Mouse (Mus musculus): Measurements from ENCODE around the gene Slc17a2. TPM values are rescaled to one million over a fixed set of nuclear protein-coding genes. Genes with fewer than 3 reads are reported as not detected.

Slc17a2 gene
- polyA plus RNA-seq, 1 experiment from 2014 or later, result 3.4 TPM

DNA sequence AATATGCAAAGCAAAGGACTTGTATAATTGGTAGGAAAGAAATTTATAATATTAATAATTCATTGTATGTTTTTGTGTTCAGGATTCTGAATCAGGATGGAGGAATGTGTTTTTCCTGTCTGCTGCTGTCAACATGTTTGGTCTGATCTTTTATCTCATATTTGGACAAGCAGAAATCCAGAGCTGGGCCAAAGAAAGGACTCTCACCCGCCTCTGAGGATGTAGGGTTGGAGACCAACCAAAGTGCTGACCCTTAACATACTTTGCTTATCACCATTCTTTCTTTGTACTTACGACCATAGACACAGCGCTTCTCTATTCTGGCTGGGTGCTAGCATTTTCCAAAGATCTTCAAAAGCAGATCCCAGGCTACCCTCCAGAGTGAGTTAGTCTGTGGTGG is 15.4 kb downstream of the Slc17a2 start:
- H3K36me3 ChIP-seq (ENCODE audit: insufficient read depth, low read length), result no peaks in the 10 kb centered on the region
- no peak for DNase-seq (ENCODE audit: low spot score)
- H3K9me3 ChIP-seq (ENCODE audit: low read length), result no peaks in the 10 kb centered on the region
- no peak for ATAC-seq
- H3K4me1 ChIP-seq (ENCODE audit: insufficient read depth, low read depth, low read length), result no peaks in the 10 kb centered on the region
- TF ChIP-seq CTCF (IDR thresholded peaks at IDR 0.05) (no peak), EP300 (IDR thresholded peaks at IDR 0.05) (no peak)
- 41% methylated on average over 3 of the region's 3 CpGs for WGBS
- no peak overlapping the region for H3K9ac ChIP-seq (replicated peaks; ENCODE audit: low read depth)
- no peak overlapping the region for H3K27ac ChIP-seq (ENCODE audit: low read length)
- no peaks in the 10 kb centered on the region for H3K27me3 ChIP-seq (replicated peaks; ENCODE audit: insufficient read depth, low read length)
- no peak overlapping the region for H3K4me3 ChIP-seq (ENCODE audit: low read depth, low read length)
- H3K4me2 ChIP-seq (replicated peaks; ENCODE audit: low read depth, low read length), result no peak overlapping the region

DNA sequence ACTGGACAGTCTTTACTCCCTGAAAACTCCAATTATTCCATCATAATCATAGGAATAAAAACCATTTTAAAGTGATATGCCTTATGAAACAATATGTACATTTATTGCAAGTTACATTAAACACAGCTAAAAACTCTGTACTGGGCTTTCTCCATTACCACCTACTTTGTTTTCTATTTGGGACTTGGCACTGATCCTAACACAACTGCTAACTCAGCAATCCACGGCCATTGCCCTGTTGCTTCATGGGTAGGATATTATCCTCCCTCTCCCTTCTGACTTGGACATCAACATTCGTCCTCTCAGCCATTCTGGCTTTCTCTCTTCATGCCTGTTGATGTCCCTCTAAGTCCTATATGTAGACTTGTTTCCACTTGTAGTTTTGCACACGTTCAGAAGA is 19.8 kb downstream of the Slc17a2 start:
- Histone ChIP-seq H3K4me2 (replicated peaks; ENCODE audit: low read depth, low read length) (no peak overlapping the region), H3K36me3 (ENCODE audit: insufficient read depth, low read length) (no peaks in the 10 kb centered on the region), H3K27me3 (replicated peaks; ENCODE audit: insufficient read depth, low read length) (no peaks in the 10 kb centered on the region), H3K4me1 (ENCODE audit: insufficient read depth, low read depth, low read length) (no peaks in the 10 kb centered on the region), H3K9me3 (ENCODE audit: low read length) (no peaks in the 10 kb centered on the region), H3K9ac (replicated peaks; ENCODE audit: low read depth) (no peak overlapping the region), H3K27ac (ENCODE audit: low read length) (no peak overlapping the region), H3K4me3 (ENCODE audit: low read depth, low read length) (no peak overlapping the region)
- no peak for ATAC-seq
- TF ChIP-seq CTCF (IDR thresholded peaks at IDR 0.05), result no peak
- TF ChIP-seq EP300 (IDR thresholded peaks at IDR 0.05), result no peak
- peak; percentile 6 for DNase-seq (ENCODE audit: low spot score)
- 53% methylated on average over 3 of the region's 3 CpGs for WGBS

DNA sequence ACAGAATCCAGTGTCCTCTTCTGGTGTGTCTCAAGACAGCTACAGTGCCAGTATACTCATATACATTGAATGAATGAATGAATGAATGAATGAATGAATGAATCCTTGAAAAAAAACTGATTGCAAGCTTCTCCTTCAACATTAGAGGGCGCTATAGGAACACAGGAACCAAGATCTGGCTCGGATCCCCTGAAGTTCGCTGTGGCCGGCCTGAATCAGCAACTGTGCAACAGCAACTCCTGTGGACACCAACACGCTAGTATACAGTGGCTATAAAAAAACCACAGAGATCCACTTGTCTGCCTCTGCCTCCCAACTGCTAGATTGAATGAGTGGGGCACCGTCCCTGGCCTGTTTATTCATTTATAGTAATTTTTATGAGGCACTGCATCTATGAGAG is 26.3 kb downstream of the Slc17a2 start:
- Histone ChIP-seq H3K4me2 (replicated peaks; ENCODE audit: low read depth, low read length) (no peak overlapping the region), H3K9me3 (ENCODE audit: low read length) (no peaks in the 10 kb centered on the region), H3K4me1 (ENCODE audit: insufficient read depth, low read depth, low read length) (no peaks in the 10 kb centered on the region), H3K4me3 (ENCODE audit: low read depth, low read length) (no peak overlapping the region), H3K36me3 (ENCODE audit: insufficient read depth, low read length) (no peaks in the 10 kb centered on the region), H3K27me3 (replicated peaks; ENCODE audit: insufficient read depth, low read length) (no peaks in the 10 kb centered on the region), H3K9ac (replicated peaks; ENCODE audit: low read depth) (no peak overlapping the region), H3K27ac (ENCODE audit: low read length) (no peak overlapping the region)
- TF ChIP-seq EP300 (IDR thresholded peaks at IDR 0.05) (no peak), CTCF (IDR thresholded peaks at IDR 0.05) (peak; percentile 77)
- 12% methylated on average over 6 of the region's 6 CpGs for WGBS
- peak; percentile 75 for DNase-seq (ENCODE audit: low spot score)
- no peak for ATAC-seq

DNA sequence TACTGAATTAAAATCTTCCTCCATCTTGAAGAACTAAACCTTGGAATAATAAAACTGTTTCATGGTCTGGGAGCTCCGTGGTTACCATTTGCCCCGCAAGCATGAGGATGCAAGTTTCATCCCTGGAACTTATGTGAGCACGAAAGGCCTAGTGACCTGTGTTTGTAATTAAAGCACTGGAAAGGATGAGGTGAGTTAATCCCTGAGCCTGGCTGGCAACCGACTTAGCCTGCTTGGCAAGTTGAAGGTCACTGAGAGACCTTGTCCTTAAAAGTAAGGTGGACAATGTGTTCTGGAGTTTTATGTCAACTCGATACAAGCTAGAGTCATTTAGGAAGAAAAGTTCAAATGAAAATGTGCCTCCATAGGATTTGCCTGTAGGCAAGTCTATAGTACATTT is 28.0 kb downstream of the Slc17a2 start:
- no peak for DNase-seq (ENCODE audit: low spot score)

DNA sequence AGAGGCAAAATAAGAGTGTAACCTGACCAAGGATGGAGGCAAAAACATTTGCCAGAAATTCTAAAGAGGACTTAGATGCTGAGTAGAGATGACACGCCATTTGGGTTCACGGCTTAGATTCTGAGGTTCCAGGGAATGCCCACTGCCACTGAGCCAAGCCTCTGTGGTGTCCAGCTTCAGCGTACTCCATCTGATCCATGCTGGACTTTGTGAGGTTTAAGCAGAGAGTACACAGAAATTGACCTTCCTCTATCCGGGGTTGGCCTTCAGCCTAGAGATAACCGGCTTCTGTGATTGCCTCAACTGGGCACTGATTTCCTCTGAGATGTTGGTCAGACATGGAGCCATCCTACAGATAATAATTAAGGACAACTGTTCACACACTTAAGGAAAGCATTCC is 29.8 kb downstream of the Slc17a2 start:
- H3K9me3 ChIP-seq (ENCODE audit: low read length), result no peaks in the 10 kb centered on the region
- H3K27me3 ChIP-seq (replicated peaks; ENCODE audit: insufficient read depth, low read length), result no peaks in the 10 kb centered on the region
- H3K36me3 ChIP-seq (ENCODE audit: insufficient read depth, low read length), result no peaks in the 10 kb centered on the region
- no peak for TF ChIP-seq CTCF (IDR thresholded peaks at IDR 0.05)
- TF ChIP-seq EP300 (IDR thresholded peaks at IDR 0.05), result no peak
- no peak overlapping the region for H3K27ac ChIP-seq (ENCODE audit: low read length)
- DNase-seq (ENCODE audit: low spot score) (no peak), ATAC-seq (no peak)
- no peaks in the 10 kb centered on the region for H3K4me1 ChIP-seq (ENCODE audit: insufficient read depth, low read depth, low read length)
- H3K4me3 ChIP-seq (ENCODE audit: low read depth, low read length), result no peak overlapping the region
- H3K4me2 ChIP-seq (replicated peaks; ENCODE audit: low read depth, low read length), result no peak overlapping the region
- WGBS, result 87% methylated on average over 5 of the region's 5 CpGs
- H3K9ac ChIP-seq (replicated peaks; ENCODE audit: low read depth), result no peak overlapping the region

More for the DNA sequence above, 28.0 kb downstream of the Slc17a2 start:
- TF ChIP-seq CTCF (IDR thresholded peaks at IDR 0.05), result no peak
- no peak for TF ChIP-seq EP300 (IDR thresholded peaks at IDR 0.05)
- no peak for ATAC-seq
- H3K9me3 ChIP-seq (ENCODE audit: low read length), result no peaks in the 10 kb centered on the region
- H3K4me3 ChIP-seq (ENCODE audit: low read depth, low read length), result no peak overlapping the region
- H3K4me1 ChIP-seq (ENCODE audit: insufficient read depth, low read depth, low read length), result no peaks in the 10 kb centered on the region
- no peak overlapping the region for H3K9ac ChIP-seq (replicated peaks; ENCODE audit: low read depth)
- no peaks in the 10 kb centered on the region for H3K36me3 ChIP-seq (ENCODE audit: insufficient read depth, low read length)
- no peaks in the 10 kb centered on the region for H3K27me3 ChIP-seq (replicated peaks; ENCODE audit: insufficient read depth, low read length)
- no peak overlapping the region for H3K4me2 ChIP-seq (replicated peaks; ENCODE audit: low read depth, low read length)
- no peak overlapping the region for H3K27ac ChIP-seq (ENCODE audit: low read length)
- WGBS, result 91% methylated on average over 5 of the region's 5 CpGs

DNA sequence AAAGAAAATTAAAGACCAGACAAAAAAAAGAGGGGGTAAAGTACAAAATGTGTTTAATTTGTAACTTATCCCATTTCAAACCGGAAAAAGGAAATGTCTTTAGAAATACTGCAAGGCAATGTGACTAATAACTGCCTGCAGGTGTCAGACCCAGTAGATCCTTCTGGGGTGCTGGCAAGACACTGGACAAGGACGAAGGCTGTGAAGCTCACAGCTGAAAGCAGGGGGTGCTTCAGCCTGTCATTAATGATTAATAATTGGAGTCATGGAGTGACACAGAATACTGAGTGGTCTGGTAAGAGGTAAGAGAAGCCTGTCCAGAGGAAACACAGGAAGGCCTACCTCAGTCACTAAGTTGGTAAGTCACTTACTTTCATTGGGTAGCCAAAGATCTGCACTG is 32.5 kb downstream of the Slc17a2 start, which contains the start of gene Slc17a3:
TSS of gene Slc17a3 (plus strand) at position 127 of the 400 bp plus-strand sequence.
- TF ChIP-seq EP300 (IDR thresholded peaks at IDR 0.05), result no peak
- no peak for TF ChIP-seq CTCF (IDR thresholded peaks at IDR 0.05)
- Histone ChIP-seq H3K4me2 (replicated peaks; ENCODE audit: low read depth, low read length) (no peak within 1 kb of the TSS), H3K4me1 (ENCODE audit: insufficient read depth, low read depth, low read length) (no peaks in the 10 kb centered on the region), H3K4me3 (ENCODE audit: low read depth, low read length) (no peak within 1 kb of the TSS), H3K9me3 (ENCODE audit: low read length) (no peaks in the 10 kb centered on the region), H3K36me3 (ENCODE audit: insufficient read depth, low read length) (no peaks in the 10 kb centered on the region), H3K27ac (ENCODE audit: low read length) (no peak within 1 kb of the TSS), H3K27me3 (replicated peaks; ENCODE audit: insufficient read depth, low read length) (no peaks in the 10 kb centered on the region), H3K9ac (replicated peaks; ENCODE audit: low read depth) (no peak within 1 kb of the TSS)
- WGBS, result 62% methylated on average over 2 of the region's 2 CpGs
- ATAC-seq, result no peak
- DNase-seq (ENCODE audit: low spot score), result no peak

DNA sequence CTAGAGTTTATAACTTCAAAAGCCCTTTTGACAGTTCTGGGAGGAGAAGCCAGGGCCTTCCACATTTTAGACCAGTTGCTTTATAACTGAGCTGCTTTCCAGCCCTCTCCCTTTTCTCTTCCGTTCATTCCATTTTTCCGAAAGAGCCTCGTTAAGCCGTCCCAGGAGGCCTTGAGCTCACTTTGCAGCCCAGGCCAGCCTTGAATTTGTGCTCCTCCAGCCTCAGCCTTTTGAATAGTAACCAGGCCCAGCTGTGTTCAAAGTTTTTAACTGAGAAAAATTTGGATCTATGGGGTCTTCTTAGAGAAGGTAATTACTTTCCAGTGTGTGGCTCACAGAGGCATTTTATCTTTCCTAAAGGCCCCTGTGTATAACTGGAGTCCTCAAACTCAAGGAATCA is 39.1 kb downstream of the Slc17a2 start:
- no peak overlapping the region for H3K4me3 ChIP-seq (ENCODE audit: low read depth, low read length)
- no peak for TF ChIP-seq CTCF (IDR thresholded peaks at IDR 0.05)
- no peak for TF ChIP-seq EP300 (IDR thresholded peaks at IDR 0.05)
- ATAC-seq, result no peak
- no peaks in the 10 kb centered on the region for H3K36me3 ChIP-seq (ENCODE audit: insufficient read depth, low read length)
- H3K27me3 ChIP-seq (replicated peaks; ENCODE audit: insufficient read depth, low read length), result no peaks in the 10 kb centered on the region
- no peaks in the 10 kb centered on the region for H3K4me1 ChIP-seq (ENCODE audit: insufficient read depth, low read depth, low read length)
- WGBS, result 84% methylated on average over 4 of the region's 4 CpGs
- H3K9ac ChIP-seq (replicated peaks; ENCODE audit: low read depth), result no peak overlapping the region
- no peak overlapping the region for H3K4me2 ChIP-seq (replicated peaks; ENCODE audit: low read depth, low read length)
- no peak overlapping the region for H3K27ac ChIP-seq (ENCODE audit: low read length)
- H3K9me3 ChIP-seq (ENCODE audit: low read length), result no peaks in the 10 kb centered on the region
- DNase-seq (ENCODE audit: low spot score), result no peak
